Mouse (Mus musculus) MEL-GATA-1-ER (cell line): ENCODE results near the gene Gm9732.
"Not testable (repeated sequence)": the region's sequence is repeated elsewhere in the genome, so short reads cannot be mapped to it uniquely, and the experiment has no call there.

Experiments
- DNase-seq: peaks from one replicate; pipeline ENCODE4 v3.0.0-alpha.2; 2012; ENCODE audit warnings: low read depth; ENCODE audit errors: extremely low read depth

Gene Gm9732

DNA sequence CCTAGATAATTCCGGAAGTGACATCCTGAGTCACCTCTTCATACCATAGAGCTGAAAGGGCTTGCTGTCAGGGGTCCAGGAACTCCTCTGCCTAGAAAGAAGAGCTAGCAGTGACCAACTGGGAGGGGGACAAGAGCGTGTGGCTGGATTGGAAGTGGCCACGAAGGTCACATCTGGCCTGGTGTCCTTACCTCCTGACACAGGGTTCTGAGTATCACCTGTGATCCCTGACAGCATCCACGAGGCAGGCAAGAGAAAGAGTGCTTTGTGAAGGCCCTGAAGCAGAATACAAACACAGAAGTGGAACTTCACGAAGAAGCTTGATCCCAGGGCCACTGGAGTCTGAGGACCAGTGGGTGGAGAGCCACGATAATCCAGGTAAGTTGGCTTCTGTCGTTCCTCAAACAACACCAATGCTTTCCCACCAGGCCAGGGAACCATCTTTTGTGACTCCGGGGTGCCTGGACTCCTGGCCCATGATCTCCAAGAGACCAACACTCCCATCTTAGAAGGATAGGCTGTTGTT is at the start of gene Gm9732:
Gene Gm9732, plus strand, starts transcription at position 51 of the 526 bp plus-strand sequence.
- DNase-seq, result not testable (repeated sequence)

DNA sequence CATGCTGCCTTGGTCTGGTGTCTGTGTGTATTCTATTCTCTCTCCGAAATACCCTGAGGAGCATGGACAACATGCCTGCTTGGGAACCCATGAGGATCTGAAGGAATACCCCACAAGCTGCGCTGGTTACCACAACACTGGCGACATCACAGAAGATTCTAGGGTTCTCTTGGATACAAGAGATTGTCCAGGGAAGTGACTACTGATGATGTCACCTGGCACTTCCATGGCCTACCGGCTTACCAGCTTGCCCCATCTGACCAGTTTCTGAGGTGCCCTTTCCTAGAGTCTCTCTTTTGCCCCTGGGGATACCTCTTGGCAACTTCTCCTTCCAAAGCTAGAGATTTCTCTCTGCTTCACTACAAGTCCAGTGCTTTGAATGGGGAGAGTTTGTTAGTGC is 39.6 kb upstream of the Gm9732 start, which contains the start of gene Gm8122:
Gene Gm8122, minus strand, starts transcription at position 101 of the 400 bp plus-strand sequence.
- not testable (repeated sequence) for DNase-seq

DNA sequence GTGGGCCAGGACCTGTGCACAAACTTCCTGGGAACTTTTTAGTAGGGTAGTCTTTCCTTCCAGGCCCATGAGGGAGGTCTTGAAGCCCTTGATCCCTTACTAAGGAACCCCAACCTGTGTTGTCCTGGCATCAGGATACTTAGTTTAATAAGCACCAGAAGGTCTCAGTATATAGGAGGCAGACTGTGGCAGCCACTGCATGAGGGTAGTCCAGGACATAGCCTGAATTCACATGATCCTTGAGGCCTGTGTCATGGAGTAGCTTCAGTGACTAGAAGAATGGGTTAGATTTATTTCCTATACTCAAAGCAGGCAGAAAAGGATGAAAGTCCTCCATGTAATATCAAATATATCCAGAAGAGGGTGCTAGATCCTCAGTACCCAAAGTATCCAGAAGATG is 37.1 kb upstream of the Gm9732 start:
- not testable (repeated sequence) for DNase-seq

DNA sequence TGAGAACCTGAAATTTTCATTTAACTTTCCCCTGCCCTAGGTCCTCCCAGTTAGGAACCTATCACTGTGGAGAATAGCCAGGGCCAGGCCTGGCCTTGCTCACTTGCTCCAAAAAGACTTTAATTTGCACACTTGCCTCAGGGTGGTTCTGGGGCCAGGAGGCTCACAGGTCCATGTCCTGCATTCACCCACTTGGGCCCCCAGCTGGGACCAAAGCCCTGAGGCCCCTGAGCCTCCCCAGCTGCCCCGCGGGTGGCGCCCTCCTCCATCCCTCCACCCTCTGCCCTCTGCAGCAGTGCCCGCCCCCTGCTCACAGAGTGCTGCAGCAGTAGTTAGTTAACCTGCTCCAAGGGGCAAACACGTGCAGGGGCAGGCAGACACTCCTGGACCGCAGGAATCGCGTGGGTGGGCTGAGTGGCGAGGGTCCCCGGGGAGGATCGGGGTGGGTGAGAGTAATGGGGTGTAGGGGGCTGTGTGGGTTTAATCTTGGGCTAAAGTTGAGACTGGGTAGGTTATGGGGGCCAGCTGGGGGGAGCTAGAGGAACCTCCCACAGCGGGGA is 25.1 kb upstream of the Gm9732 start:
- DNase-seq, result not testable (repeated sequence)

DNA sequence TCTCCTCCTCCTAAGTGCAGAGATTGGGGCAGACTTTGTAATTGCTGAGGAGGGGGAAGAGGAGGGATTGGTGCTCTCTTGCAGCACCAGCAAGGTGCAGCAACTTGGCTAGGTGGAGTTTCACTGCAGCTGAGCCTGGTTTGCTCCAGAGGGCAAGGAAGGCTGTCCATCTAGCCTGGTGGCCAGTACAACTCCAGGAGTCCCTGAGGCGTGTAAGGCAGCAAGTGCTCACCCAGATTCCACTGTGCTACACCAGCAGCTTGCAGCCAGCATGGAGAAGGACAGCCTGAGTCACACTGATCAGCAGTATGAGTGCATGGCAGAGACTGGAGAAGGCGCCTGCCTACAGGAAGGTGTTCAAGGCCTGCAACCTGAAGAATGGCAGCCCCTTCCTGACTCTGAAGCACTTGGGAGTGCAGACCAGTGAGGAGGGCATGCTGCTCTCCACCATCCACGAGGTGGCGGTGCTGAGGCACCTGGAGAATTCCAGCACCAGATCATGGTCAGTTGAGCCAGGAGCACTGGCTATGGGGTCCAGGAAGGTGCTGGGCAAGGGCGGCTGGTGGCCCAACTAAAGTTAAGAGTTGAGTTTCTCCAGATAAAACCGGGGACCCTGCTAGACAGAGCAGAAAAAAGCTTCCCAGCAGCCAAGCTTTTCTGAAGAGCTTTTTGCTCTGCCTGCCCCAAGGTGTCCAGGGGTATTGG is 24.1 kb upstream of the Gm9732 start:
- DNase-seq, result not testable (repeated sequence)

DNA sequence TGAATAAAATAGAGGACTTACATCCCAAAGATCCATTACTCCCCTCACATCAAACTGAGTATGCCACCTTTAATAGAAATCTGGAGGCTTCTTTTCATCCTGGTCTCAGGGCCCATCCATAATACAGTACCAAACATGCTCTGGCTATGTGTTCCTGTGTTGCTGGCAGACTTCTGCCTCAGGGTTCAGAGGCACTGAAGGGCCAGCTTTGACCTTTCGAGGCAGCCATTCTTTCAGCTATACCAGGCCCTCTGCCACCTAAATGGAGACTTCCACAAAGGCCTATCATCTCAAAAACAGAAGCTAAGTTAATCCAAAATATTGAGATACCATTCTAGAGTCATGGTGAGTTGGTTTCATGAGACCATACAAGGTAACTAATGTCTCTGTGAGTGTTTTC is 18.3 kb upstream of the Gm9732 start:
- not testable (repeated sequence) for DNase-seq

DNA sequence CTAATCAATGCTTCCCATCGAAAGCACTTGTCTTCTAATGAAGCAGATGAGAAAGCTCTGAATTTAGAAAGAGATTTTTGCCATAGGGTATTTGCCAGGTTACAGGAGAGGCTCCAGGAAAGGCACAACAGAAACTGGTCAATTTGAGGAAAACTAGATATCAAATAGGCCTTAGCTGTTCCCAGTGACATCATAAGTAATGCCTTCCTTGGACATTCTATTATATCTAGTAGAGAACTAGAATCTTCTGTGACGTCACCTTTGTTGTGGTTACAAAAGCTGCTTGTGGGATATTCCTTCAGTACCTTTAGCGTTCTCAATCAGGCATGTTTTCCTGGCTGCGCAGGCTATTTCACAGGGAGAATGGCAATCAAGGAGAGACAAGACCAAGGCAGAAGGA is 16.5 kb upstream of the Gm9732 start, which contains the start of gene Gm8126:
Gene Gm8126, plus strand, starts transcription at position 301 of the 400 bp plus-strand sequence.
- not testable (repeated sequence) for DNase-seq

DNA sequence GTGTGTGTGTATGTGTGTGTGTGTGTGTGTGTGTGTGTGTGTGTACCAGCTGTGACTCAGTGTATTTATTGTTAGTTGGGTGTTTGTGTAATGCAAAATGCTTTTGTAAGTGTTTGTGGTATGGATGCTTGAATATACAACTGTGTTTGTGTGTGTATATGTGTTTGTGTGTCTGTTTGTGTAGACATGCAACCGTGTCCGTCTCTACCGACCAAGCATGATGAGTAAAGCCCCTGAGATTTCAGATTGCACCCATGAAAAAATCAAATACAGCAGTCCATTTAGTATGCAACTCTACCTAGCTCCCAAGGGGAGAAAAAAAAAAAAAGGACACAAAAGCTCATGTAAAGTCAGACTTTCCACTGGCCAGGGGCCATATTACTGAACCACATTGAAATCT is 11.4 kb upstream of the Gm9732 start:
- DNase-seq, result not testable (repeated sequence)

DNA sequence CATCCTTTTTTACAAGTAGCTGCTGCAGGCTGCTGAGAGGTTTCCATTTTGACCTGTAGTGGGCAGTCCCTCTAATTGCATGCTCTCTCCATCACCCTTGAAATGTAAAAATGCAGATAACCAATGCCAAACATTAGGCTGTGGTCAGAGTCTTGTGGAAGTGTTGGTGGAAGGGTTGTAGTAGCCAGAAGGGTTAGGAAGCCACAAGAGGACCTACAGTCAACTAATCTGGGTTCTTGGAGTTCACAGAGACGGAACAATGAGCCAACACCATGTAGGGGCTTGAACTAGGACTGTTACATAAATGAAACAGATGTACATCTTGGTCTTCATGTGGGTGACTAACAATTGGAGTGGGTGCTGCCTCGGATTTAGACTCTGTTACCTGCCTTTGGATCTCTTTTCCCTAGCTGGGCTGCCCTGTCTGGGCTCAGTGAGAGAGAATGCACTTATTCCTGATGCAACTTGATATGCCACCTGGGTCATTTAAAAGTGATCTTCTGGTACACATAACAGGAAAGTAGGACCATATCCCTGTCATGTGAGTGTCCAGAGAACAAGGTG is 6.2 kb upstream of the Gm9732 start:
- not testable (repeated sequence) for DNase-seq

DNA sequence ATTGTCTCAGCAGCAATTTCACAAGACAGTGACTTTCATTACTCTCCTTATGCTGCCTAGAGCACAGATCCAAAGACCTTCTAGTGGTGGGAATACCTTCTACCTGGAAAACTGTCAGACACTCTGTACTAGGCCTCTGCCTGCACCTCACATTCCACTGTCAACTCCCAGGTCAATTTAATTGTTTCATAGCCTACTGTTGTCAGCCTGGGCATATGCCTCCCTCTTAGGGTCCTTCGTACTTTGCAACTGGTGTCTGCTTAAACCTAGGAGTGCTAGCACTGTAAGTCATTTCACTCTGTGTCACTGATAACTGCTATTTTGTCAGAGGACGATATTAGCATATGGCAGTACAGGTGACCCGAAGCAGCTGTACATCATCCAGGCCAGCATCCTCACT is 5.6 kb upstream of the Gm9732 start:
- not testable (repeated sequence) for DNase-seq

DNA sequence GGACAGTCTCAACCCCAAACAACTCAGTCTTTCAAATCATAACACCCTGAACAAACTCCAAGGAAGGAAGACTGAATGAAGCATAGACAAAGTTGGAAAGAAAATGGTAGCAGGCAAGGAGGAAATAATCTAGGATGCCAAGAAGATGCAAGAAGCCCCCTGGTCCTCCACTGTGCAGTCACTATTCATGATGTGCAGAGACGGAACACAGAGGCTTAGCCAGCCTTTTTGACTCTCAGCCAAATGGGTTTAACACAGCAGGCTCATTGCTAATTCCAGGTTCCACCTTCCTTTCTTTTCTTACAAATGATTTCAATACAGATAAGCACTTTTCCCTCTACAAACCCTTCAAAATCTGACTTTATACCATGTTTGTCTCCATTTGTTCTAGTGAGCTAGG is 1.7 kb upstream of the Gm9732 start:
- DNase-seq, result not testable (repeated sequence)

DNA sequence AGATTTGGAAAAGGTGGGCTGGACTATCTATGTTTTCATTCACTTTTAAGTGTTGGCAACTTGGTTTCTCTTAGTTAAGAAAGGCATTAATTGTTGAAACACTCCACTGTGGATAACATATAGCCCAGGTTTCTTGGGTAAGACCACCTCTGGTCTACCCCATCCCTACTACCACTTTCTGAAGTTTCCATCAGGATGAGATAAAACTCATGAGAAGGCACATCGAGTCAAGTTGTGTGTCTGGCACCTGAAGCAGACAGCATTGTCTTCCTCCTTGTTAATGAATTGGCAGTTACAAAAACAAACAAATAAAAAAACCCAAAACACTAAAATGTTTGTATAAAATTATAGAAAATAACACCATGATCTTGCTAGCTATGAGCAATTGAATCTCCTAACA is 916 bp downstream of the Gm9732 start:
- not testable (repeated sequence) for DNase-seq

DNA sequence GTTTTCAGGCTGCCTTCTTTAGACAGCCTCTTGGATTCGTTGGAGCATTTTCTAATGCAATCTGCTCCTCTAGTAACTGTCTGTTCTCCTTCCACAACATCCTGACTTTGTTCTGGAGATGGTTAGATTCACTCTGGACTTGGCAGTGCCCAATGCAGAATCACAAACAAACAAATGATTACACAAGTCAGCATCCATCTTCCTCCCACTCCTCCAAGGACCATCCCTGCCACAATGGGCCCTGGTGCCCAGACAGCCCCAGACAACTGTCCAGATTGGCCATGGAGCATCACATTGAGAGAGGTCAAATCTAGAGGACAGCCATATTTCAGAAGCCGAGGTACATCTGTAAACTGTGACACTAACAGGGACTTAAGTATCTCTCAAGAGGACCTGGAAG is 2.6 kb downstream of the Gm9732 start:
- not testable (repeated sequence) for DNase-seq

DNA sequence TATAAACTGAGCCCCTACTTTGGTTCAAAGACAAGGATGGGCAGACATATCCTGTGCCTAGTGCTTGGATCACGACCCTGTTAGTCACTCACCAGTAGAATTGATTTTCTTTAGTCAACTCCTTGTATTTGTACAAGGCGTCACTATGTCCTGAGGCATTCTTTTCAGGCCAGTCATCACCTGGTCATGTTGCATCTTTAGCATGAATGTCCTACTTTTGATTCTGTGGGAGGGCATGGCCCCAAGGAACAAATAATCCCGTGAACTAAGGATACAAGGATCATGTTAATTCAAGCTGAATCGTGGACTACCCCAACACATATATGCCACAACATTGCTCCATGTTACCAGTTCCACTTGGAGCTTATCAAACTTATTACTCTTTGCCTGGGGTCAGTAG is 3.3 kb downstream of the Gm9732 start:
- DNase-seq, result not testable (repeated sequence)

DNA sequence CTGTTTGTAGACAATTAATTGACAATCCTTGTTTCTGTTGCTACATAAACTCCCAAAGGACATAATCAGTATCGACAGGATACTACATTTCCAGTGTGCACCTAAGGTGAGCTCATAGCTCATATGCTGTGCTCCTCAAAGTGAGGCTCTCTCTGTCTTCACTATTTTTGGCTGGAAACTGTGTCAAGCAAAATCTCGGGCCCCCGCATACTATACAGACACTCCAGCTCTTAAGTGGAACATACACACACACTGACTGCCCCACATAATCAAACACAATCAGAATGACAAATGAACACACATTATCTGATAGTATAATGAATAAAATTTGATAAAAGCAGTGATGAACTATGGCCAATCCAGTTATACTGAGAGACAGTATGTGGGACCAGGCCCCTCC is 3.8 kb downstream of the Gm9732 start:
- DNase-seq, result not testable (repeated sequence)

DNA sequence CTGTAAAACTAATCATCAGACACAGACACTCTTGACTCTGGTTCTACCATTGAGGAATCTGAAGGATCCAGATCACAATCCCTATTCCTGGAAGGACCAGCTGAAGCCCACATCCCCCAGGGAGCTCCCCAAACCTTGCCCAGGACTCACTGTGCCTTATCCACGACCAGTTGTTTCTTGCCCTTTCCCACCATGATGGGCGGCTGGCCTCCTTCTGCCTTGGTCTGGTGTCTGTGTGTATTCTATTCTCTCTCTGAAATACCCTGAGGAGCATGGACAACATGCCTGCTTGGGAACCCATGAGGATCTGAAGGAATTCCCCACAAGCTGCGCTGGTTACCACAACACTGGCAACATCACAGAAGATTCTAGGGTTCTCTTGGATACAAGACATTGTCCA is 18.7 kb downstream of the Gm9732 start, which contains the start of gene Gm8127:
Gene Gm8127, minus strand, starts transcription at position 330 of the 400 bp plus-strand sequence.
- DNase-seq, result not testable (repeated sequence)

DNA sequence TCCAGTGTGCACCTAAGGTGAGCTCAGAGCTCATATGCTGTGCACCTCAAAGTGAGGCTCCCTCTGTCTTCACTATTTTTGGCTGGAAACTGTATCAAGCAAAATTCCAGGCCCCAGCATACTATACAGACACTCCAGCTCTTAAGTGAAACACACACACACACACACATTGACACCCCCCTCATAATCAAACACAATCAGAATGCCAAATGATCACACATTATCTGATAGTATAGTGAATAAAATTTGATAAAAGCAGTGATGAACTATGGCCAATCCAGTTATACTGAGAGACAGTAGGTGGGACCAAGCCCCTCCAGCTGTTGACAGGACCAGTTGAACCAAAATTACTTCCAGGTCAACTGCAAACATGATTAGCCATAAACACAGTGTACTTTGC is 44.7 kb downstream of the Gm9732 start:
- DNase-seq, result not testable (repeated sequence)

DNA sequence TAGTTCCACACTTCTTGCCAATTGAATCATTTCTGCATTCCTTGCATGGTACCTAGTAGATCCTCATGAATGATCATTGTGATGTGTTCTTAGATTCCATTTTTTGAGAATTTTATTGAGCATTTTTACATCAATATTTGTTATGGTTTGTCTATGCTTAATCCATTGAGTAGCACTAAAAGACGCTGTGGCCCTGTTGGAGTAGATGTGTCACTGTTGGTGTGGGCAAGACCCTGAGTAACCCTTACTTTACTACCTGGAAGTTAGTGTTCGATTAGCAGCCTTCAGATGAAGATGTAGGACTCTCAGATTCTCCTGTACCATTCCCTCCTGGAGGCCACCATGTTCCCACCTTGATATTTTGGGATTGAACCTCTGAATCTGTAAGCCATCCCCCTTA is 53.8 kb downstream of the Gm9732 start:
- DNase-seq, result not testable (repeated sequence)

DNA sequence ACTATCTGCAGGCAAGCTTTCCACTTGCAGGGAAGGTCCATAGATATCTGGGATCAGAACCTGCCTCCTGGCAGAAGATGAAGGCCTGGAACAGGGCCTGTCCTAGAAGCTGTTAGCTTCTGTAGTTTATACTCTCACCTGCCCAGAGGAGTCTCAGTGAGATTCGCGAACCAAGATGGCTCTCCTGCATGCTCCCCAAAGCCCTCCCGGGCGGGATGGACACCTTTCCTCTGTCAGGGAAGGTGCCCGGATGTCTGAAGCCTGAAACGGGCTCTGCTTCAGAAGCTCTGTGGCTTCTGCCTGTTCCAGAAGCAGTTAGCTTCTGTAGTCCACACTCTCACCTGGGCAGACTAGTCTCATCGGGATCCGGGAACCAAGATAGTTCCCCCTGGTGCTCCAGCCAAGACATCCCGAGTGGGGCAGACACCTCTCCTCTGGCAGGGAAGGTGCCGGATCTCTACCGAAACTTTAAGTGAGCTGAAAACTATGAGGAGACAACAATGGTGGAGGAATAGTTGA is 56.6 kb downstream of the Gm9732 start:
- DNase-seq, result not testable (repeated sequence)

DNA sequence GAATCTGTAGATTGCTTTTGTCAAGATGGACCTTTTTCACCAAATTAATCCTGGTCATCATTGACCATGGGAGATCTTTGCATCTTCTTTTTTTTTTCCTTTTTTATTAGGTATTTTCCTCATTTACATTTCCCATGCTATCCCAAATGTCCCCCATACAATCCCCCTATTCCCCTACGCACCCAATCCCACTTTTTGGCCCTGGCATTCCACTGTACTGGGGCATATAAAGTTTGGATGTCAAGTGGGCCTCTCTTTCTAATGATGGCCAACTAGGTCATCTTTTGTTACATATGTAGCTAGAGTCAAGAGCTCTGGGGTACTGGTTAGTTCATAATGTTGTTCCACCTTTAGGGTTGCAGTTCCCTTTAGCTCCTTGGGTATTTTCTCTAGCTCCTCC is 62.8 kb downstream of the Gm9732 start:
- not testable (repeated sequence) for DNase-seq

DNA sequence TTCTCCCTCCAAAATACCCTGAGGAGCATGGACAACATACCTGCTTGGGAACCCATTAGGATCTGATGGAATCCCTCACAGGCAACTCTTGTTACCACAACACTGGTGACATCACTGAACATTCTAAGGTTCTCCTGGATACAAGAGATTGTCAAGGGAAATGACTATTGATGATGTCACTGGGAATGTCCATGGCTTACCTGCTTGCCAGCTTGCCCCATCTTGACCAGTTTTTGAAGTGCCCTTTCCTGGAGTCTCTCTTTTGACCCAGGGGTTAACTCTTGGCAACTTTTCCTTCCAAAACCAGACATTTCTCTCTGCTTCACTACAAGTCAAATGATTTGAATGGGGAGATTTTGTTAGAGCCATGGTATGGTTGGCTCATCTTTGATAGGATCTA is 72.9 kb downstream of the Gm9732 start, which contains the start of gene 1700001F09Rik:
Gene 1700001F09Rik, minus strand, starts transcription at position 101 of the 400 bp plus-strand sequence.
- DNase-seq, result not testable (repeated sequence)

DNA sequence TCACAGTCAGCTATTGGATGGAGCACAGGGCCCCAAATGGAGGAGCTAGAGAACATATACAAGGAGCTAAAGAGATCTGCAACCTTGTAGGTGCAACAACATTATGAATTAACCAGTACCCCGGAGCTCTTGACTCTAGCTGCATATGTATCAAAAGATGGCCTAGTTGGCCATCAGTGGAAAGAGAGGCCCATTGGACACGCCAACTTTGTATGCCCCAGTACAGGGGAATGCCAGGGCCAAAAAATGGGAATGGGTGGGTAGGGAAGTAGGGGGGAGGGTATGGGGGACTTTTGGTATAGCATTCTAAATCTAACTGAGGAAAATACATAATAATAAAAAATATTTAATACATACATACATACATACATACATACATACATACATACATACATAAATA is 78.1 kb downstream of the Gm9732 start:
- DNase-seq, result not testable (repeated sequence)
